Mouse (Mus musculus) neutrophil, adult 5-6 weeks (primary cell): ENCODE results near the gene Creg1. TPM values are rescaled to one million over a fixed set of nuclear protein-coding genes. Genes with fewer than 3 reads are reported as not detected.
"Not testable (repeated sequence)": the region's sequence is repeated elsewhere in the genome, so short reads cannot be mapped to it uniquely, and the experiment has no call there.

Experiments used
- ATAC-seq: fragments of 151-379, 151-347 bp; 2 replicates; pipeline ENCODE4 v1.8.0; 2017; ENCODE audit warnings: mild to moderate bottlenecking, moderate TSS enrichment; ENCODE audit not compliant: insufficient number of reproducible peaks, poor library complexity, low FRiP score, severe bottlenecking; ENCODE audit errors: extremely low read depth
- total RNA-seq: library from RNA; stranded (forward); fragments of 200-1000 nt; gene quantifications from 2 replicates; pipeline ENCODE4 v1.2.3, GENCODE M21; 2017

Gene Creg1
- total RNA-seq, 1 experiment from 2014 or later: 78.8 TPM

DNA sequence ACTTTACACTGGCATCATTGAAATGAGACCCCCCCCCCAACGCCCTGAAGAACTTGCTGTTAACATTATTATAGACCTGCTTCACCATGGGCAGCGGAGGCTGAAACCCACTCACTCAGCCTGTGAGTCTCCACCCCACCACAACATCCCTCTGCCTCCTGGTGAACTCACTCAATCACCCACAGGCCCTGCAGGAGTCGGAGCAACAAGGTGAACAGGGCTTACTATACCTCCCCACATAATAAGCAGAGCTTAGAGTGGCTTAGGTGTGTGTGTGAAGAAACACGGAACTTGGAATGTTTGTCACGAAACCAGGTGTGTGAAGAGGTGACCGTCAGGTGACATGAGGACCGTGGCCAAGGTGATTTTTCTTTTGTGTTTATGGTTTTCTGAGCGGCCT, 21.6 kb upstream of the Creg1 start:
- ATAC-seq: no peak

GRCm38 (mm10) chr1:165748053-165748452, 15.5 kb upstream of the Creg1 start:
- ATAC-seq: no peak

GRCm38 (mm10) chr1:165751142-165751541, 12.4 kb upstream of the Creg1 start:
- no peak for ATAC-seq

DNA sequence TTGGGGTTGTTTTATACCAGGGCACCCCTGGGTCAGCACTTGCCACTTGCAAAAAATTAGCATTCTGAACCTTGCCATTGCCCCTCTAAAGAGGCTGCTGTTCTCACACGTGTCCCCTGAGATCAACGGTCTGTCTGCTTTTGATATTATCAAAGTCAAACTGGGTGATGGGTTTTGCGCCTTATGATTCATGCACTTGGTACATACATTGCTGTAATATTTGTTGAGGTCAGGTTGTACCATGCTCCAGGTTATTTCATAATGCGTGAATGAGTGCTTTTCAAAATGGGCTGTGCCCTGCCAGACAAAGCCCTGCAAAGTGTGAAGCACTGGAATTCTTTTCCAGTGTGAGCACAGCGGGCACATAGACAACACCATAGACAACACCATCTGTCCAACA, 11.7 kb upstream of the Creg1 start:
- no peak for ATAC-seq

DNA sequence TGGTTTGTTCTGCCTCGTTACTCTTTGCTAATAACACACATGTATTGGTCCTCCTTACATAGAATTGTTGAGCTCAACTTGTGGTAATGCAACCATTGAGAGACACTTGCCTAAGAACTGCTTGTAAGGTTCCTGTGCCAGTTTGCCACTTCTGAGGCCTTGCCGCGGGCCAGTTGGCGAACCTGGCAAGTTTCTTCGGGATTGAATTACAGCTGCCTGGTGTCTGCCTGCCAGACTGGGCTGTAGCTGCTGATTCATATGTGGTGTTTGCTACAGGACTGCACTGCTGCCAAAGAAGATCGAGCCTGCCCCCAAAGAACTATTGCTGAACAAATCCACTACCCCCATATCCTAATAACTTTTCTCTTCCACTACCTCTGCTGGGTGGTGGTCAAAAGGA, 9.3 kb upstream of the Creg1 start:
- no peak for ATAC-seq

- no peak for ATAC-seq
Observed at GRCm38 (mm10) chr1:165755194-165755593, 8.4 kb upstream of the Creg1 start.

GRCm38 (mm10) chr1:165761522-165762305, 1.8 kb upstream of the Creg1 start:
- no peak for ATAC-seq

GRCm38 (mm10) chr1:165762498-165762897, 1.0 kb upstream of the Creg1 start:
- not testable (repeated sequence) for ATAC-seq

- ATAC-seq: peak; percentile 30; the same call in 1 of the 2 replicates
Observed at GRCm38 (mm10) chr1:165762914-165763634, 472 bp upstream of the Creg1 start.

DNA sequence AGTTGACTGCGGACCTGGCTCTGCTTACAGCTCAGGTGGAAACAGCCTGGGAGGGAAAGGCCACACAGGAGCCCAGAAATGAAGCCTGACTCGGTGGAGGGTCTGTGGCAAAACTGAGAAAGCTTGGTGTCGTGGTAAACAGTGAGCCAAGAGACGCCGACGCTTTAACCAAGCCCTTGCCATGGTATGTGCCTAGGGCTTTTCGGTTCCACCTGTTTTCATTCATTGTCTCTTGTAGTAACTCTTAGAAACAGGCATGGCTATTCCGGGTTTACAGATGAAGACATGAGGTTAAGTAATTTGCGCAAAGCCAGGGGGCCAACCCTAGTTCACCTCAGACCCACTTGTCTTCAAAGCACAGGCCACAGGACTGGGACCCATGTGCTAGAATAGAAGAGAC, 1.0 kb downstream of the Creg1 start:
- no peak for ATAC-seq

- no peak for ATAC-seq
Observed at GRCm38 (mm10) chr1:165765041-165765440, 1.5 kb downstream of the Creg1 start.

GRCm38 (mm10) chr1:165765651-165766294, 2.2 kb downstream of the Creg1 start:
- ATAC-seq: no peak

DNA sequence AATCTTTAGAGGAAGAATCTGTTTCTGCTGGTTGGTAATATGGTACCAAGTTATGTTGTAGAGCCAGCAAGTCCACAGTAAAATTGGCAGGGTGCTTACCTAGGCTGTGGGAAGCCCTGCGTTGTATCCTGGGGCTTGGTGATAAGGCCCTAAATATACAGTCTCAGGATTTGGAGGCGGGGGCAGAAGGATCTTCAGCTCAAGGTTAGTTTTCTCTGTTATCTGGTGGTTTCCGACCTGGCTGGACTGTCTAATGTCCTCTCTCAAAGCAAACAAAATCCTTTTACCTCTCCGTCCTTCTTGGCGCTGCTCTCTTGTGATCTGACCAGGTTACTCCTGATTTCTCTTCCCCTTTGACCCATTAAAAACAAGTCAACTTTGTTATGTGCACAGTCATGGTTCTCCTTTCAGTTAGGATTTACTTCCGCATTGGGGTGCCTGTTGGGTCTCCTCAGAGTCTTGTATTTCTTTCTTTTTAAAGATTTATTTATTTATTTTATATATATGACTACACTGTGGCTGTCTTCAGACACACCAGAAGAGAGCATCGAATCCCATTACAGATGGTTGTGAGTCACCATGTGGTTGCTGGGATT, 2.8 kb downstream of the Creg1 start:
- ATAC-seq: peak; percentile 28; the same call in 1 of the 2 replicates

GRCm38 (mm10) chr1:165768894-165769512, 5.5 kb downstream of the Creg1 start:
- ATAC-seq: no peak

DNA sequence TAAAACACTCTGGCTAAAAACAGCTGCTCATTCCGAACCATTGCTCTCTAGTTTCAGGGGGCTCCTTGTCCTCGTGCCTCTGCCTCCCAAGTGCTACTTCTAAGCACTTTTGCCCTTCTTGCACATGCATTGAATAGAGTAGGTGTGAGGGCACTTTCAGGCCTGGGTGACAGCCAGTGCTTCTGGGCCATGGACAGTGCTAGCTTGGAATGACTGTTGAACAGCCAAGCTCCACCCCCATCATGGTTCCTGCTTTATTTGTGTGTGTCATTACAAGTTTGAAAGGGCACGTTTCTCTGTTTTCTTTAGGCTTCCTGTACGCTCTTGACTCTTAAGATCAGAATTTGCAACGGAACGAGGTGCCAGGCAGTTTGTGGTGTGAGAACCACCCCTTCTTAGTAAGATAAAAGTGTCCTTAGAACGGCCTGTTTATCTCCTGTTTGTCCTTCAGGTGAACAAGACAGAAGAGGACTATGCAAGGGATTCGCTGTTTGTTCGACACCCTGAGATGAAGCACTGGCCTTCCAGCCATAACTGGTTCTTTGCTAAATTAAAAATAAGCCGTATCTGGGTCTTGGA, 6.7 kb downstream of the Creg1 start:
- no peak for ATAC-seq

GRCm38 (mm10) chr1:165771491-165771897, 7.9 kb downstream of the Creg1 start:
- peak; percentile 79 for ATAC-seq

GRCm38 (mm10) chr1:165771998-165772397, 8.5 kb downstream of the Creg1 start:
- no peak for ATAC-seq

- ATAC-seq: peak; percentile 55; the same call in 1 of the 2 replicates
Observed at GRCm38 (mm10) chr1:165775518-165776294, 12.2 kb downstream of the Creg1 start.
